Mouse (Mus musculus): ENCODE results near the gene Ddi1.
"Not testable (repeated sequence)": the region's sequence is repeated elsewhere in the genome, so short reads cannot be mapped to it uniquely, and the experiment has no call there.

The Ddi1 gene
- long read RNA-seq, experiment 1, result 0 reads
- long read RNA-seq, experiment 2, result 0 reads

GRCm38 (mm10) chr9:6269796-6270280, at the start of gene Ddi1:
Gene Ddi1 (minus strand): TSS chr9:6269846.
- intact Hi-C loops (cut with DNase I), result no loop called here

- intact Hi-C loops (cut with DNase I), result no loop called here
Measured at GRCm38 (mm10) chr9:6317114-6317513, 47.5 kb upstream of the Ddi1 start.

DNA sequence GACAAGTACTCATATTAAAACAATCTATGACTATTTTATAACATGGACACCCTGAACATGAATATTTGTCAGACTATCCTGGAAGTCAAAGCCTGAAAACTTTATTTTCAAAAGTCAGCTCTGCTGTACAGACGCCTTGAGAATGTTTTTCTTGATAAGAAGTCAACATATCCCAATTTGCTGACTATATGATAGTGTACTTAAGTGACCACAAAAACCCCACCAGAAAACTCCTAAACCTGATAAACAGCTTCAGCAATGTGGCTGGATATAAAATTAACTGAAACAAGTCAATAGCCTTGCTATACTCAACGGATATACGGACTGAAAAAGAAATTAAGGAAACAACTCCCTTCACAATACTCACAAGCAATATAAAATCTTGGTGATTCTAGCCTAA, 36.2 kb upstream of the Ddi1 start:
- intact Hi-C loops (cut with DNase I), result no loop called here

DNA sequence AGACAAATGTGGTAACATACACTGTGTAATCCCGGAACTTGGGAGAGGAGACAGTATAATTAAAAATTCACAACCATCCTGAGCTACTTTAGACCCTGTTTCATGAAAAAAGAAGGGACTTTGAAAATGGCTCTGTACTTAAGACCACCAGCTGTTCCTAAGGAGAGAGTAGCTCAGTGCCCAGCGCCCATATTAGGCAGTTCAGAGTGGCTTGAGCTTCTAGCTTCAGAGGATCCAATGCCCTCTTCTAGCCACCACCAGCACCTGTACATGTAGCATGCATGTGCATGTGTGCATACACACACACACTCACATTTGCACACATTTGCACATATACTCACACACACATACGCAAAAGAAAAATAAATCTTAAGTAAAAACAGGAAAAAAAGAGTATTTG, 34.9 kb upstream of the Ddi1 start:
- intact Hi-C loops (cut with DNase I), result no loop called here

GRCm38 (mm10) chr9:6302050-6302449, 32.4 kb upstream of the Ddi1 start:
- intact Hi-C loops (cut with DNase I), result no loop called here

DNA sequence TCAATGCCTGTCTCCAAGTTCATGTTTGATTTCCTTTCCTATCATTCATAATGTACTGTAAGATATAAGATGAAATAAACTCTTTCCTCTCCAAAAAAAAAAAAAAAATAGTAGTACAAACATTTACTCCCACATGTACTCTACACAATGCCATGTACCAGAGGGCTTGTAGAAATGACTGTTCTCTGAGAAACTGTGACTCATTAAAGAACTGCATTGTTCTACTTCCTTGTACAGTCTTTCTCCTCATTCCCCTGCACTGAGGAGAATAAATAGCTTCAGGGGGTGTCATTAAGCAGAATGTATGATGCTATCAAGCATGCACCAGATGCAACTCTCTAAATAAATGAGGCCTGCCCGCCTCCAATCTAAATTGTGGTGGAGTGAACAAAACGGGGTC, 28.9 kb upstream of the Ddi1 start:
- intact Hi-C loops (cut with DNase I), result no loop called here

- intact Hi-C loops (cut with DNase I), result no loop called here
Measured at GRCm38 (mm10) chr9:6289211-6289696, 19.6 kb upstream of the Ddi1 start.

- intact Hi-C loops (cut with DNase I), result no loop called here
Measured at GRCm38 (mm10) chr9:6286770-6287169, 17.1 kb upstream of the Ddi1 start.

GRCm38 (mm10) chr9:6277526-6277925, 7.9 kb upstream of the Ddi1 start:
- intact Hi-C loops (cut with DNase I), result no loop called here

DNA sequence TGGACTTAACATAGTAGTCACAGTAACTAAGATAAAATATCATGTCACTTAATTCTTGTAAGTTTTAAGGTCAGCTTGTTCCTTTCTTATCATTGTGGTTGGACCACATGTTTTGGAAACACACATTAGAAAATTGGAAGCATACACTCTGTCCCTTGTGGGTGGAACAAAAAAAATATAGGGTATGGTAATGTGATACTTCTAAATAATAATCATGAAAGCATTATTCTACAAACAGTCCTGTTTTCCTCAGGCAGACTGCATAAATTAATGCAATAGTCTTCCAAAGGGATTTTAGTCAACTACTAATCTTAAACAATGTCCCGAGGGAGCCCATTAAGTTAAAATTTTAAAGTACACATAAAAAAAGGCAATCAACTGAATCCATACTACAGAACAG, 6.7 kb upstream of the Ddi1 start:
- intact Hi-C loops (cut with DNase I), result no loop called here

- intact Hi-C loops (cut with DNase I), result no loop called here
Measured at GRCm38 (mm10) chr9:6264820-6265219, 4.8 kb downstream of the Ddi1 start.

- intact Hi-C loops (cut with DNase I), result no loop called here
Measured at GRCm38 (mm10) chr9:6257072-6257471, 12.6 kb downstream of the Ddi1 start.

GRCm38 (mm10) chr9:6251990-6252389, 17.7 kb downstream of the Ddi1 start:
- intact Hi-C loops (cut with DNase I), result no loop called here

DNA sequence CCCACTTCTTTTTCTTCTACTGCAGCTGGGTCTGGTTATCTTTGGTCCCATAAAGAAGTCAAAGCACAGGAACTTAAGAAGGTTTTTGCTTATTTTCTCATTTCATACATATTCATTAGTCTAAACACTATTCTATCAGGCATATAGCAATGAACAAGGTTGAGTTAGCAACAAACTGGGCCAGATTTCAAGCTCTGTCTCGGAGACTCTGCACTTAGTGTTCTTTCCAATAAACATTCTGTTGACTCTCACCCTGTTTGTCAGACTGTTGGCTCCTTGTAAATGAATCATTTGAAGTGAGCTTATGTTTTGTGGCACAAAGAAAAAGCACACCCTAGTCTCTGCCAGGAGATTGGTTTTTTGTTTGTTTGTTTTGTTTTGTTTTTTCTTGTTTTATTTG, 19.3 kb downstream of the Ddi1 start:
- intact Hi-C loops (cut with DNase I), result no loop called here

GRCm38 (mm10) chr9:6235982-6236381, 33.7 kb downstream of the Ddi1 start:
- intact Hi-C loops (cut with DNase I), result not testable (repeated sequence)

DNA sequence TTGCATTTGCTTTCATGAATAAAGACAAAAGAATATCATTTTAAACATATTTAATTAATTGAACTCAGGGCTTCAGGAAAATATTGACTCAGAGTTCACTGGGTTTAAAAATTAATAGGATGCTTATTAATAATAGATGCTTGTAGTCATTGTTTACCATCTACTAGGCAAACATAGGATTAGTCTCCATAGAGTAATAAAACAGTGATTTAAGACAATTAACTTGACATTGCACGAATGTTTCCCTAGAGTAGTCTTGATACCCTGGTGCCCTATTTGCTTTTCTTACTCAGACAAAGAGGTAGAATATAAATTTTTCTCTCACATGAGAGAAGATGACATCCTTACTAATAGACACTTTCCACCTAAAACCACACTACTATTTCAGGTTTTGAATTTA, 52.1 kb downstream of the Ddi1 start:
- intact Hi-C loops (cut with DNase I), result no loop called here

- intact Hi-C loops (cut with DNase I), result no loop called here
Measured at GRCm38 (mm10) chr9:6212862-6213261, 56.8 kb downstream of the Ddi1 start.
